Mouse (Mus musculus): Measurements from ENCODE around the gene Gse1.
"Not testable (repeated sequence)": the region's sequence is repeated elsewhere in the genome, so short reads cannot be mapped to it uniquely, and the experiment has no call there.

The Gse1 gene

DNA sequence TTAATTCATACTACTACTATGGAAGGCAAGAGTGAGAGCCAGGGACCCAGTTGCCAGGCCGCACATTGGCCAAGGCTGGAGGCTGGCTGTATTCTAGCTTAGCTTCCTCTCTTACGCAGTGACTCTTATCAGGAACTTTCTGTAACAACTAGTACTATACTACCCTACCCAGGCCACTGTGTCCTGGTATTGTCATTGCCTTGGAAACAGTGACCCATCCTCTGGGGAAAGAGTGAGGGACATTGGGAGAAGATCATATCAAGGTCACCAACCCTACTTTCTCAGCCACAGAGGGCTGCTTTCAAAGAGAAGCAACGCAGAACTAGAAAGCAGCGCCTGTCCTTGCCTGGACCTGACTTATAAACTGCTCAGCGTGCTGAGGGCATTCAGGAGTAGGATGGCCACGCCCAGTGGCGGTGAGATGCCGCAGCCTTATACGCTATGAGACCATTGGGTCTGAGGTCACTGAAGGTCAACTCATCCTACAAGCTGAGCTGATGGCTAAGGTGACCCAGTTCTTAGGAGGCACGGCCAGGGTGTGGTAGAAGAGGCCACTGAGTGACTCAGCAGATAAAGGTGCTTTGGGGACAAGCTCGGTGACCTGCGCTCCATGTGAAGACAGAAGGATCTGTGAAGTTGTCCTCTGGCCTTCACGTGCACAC lies 100.2 kb downstream of the Gse1 start:
- no peak for DNase-seq

DNA sequence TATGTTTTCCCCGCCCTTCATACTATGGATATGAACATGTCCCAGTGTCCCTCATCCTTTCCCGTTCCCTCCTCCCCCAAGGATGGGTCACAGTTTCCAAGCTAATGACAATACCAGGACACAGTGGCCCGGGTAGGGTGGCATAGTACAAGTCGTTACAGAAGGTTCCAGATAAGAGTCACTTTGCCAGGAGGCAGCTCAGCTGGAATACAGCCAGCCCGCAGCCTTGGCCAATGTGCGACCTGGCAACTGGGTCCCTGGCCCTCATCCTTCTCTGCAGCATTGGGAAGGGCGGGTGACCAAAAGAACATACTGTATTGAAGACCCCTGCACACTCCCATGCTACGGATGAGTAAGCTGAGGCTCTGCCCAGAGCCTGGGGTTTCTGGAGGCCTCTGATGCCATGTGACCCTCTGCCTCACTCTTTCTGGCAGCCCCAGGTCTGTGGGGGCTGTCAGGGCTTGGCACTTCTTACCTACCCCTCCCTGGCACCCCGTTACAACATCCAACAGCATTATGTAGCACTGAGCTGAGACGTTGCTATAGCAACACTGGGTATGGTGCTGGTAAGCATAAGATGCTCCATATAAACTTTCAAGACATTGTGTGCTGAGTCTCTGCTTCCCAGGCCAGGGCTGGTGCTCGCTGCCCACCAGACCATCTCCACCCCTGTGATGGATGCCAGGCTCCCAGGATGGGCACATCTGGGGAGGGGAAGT lies 100.9 kb downstream of the Gse1 start:
- DNase-seq: no peak

DNA sequence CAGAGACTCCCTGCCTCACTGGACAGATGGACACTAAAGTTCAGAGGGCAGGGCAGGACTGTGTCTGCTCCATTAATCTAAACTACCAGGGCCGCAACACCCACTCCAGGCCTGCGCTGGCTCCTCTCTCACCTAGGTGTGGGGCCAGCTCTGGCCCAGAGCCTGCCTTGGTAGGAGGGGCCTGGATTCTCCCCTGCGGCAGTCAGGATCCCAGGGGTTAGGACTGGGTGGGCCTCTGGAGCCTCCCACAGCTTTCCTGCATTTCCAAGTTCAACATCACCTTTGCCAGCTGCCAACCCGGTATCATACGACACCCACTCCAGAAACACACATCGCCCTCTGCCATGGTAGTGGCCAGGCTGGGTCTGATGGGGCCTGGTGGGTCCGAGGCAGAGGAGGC lies 102.8 kb downstream of the Gse1 start:
- DNase-seq: no peak

DNA sequence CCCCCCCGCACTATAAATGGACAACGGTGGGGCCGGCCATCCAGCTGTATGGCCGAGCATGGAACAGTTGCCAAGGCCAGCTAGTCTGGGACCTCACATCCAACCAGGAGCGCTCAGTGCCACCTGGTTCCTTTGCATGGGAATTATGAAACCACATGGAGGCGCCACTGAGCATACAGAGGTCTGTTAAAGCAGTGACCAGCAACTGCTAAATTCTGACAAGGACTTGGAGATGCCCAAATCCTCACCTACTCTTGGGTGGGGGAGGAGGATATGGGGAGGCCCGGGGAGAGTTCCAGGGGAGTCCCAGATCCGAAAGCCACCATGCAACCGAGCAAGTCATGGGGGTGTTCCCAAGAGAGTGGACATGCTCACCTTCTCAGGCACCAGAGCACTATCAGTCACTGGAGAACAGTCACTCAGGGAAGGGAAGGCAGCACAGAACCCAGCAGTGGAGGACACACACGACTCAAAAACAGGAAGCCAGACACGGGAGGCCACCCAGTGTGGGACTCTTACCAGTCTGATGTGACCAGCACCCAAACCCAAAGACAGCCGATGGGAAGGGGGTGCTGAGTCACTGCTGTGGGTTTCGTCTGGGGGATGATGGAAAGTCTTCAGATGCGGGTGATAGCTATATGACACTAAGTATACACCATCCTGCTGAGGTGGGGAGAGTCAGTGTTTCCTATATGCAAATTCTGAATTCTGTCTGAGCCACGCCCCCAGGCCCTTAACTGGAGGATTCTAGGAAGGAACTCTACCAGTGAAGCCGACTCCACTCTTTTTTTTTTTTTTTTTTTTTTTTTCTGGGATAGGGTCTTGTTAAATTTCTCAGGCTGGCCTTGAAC lies 104.3 kb downstream of the Gse1 start:
- DNase-seq: no peak

DNA sequence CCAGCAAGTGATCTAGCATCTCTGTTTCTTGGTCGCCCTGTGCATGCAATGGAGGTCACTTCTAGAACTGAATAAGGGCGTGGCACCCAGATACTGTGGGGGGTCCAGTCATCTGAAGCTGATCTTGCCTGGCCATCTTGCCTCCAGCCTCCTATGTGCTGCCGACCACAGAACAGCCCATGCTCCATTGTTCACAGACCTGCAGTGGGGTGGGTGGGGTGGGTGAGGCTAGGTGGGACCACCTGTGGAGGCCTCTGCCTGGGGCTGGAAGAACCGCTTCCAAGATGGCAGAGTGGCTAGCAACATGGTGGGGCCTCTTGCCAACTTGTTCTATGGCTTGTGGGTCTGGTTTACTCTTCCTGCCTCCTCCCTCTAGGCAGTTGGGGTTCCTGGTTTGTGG lies 105.4 kb downstream of the Gse1 start:
- DNase-seq: no peak

DNA sequence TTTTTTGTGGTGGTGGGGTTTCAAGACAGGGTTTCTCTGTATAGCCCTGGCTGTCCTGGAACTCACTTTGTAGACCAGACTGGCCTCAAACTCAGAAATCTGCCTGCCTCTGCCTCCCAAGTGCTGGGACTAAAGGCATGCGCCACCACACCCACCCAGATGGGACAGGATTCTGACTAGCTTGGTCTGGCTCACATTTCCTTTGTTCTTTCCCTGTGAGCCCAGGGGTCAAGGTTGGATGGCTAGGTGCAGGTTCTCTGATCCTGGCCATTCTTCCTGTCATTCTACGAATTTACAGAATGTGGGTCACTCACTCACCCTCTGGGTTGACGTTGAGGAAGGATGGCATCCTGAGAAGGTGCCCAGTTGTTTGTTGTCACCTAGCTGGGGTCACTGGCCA lies 106.0 kb downstream of the Gse1 start:
- DNase-seq: not testable (repeated sequence)

DNA sequence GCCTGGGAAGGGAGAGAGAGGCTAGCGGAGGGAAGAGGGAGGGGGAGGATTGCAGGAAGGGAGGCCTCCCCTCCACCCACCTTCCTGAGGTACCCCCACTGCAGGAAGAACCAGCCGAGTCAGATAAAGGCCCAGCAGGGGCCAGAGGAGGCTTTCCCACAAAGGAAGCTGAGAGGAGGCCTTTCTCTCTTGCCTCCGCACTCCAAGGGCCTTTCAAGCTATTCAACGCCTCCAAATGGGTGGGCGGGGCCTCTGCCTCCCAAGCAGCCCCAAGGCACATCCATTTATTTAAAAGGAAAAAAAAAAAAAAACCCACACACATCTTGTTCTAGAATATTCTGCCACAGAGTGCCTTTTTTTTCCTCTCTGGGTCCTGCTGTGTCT lies 106.6 kb downstream of the Gse1 start:
- peak in 1 of 2 experiments; percentile 19 for DNase-seq

DNA sequence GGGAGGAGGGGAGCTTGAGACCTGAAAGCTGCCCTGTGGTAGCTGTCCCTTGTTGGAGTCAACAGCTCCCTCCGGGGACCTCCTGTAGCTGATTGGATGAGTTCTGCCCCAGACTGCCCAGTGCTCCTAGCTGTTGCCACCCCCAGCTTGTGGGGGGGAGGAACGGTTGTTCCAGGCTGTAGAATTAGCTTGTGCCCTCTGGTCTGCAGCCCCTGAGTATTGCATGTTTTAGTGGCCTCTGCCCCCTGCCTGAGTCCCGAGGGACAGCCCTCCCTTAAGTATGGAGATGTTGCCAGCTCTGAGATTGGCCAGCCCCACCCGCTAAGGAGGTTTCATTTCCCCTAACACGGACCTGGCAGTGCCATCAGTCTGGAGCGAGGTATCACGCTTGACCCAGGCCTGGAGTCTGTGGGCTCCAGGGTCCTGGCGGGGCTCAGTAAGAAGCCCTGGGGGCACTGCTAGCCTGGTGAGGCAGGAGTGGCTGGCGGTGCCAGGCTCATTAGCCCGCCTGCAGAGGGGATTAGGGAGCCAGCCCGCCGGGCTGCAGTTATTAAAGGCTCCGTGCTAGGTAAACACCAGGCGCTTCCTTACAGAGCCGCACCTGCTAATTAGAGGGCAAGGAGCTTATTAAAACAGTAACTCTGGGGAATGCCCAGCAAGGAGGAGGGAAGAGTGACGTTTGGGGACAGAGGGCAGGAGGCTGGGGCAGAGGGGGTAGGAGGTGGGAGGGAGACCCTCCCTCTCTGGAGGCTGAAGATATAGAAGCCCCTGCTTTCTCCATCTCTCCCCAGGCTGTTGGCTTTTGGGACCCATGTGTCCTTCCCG lies 107.2 kb downstream of the Gse1 start:
- DNase-seq: peak; percentile 38 to 41

DNA sequence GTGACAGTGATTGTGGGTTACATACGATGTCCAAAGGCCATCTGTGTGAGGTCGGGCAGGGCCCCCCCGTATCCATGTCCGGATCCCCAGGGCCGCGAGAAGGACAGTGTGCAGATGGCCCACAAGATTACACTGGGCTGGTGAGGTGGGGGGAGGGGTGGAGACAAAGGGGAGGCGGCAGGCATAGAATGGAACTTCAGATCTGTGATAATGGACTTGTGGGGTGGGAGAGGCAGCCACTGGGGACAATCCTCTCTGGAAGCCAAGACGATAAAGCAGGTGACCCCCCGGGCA lies 107.8 kb downstream of the Gse1 start:
- peak in 1 of 2 experiments; percentile 21 for DNase-seq

DNA sequence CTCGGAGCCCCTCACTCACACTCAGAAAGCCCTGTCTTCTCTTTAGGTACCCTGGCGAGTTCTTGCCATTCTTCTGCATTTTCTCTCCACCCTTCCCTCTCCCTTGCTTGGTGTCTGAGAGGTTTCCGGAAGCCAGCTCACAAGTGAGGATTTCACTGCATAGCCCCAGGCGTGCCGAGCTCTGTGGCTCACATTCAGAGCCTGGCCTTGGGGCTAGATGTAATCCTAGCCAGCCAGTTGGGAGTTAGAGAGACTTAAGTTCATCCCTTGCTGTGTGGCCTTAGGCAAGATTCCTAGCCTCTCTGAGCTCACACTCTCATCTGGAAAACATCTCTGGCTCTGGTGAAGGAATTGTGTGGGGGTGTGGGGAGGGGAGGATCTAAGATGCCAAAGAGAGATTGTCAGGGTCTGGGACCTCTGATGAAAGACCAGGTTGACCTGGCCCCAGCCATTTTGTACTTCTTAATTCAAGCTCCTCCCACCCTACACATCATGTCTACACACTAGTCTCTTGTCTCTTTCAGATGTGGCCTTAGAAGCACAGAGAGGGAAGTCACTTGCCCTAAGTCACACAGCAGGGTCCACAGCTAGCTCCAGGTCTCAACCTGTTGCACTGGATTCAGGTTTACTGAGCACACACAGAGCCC lies 108.8 kb downstream of the Gse1 start:
- no peak for DNase-seq

DNA sequence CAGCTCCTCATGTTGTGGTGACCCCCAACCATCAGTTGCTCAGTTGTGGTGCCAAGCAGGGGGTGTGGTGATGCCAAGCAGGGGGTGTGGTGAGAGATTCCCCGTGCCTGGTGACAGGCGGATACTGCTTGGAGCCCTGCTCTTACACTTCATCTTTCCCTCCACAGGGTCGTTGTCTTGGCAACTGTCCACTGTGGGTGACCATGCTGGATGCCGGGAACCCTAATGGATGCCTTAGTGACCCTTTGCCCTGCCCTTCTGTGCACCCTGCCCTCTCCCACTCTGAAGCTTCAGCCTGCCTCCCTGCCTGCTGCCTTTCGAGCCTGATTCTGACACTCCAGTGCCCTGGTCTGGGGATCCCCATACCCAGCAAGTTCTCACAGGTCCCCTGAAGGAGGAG lies 109.4 kb downstream of the Gse1 start:
- no peak for DNase-seq

DNA sequence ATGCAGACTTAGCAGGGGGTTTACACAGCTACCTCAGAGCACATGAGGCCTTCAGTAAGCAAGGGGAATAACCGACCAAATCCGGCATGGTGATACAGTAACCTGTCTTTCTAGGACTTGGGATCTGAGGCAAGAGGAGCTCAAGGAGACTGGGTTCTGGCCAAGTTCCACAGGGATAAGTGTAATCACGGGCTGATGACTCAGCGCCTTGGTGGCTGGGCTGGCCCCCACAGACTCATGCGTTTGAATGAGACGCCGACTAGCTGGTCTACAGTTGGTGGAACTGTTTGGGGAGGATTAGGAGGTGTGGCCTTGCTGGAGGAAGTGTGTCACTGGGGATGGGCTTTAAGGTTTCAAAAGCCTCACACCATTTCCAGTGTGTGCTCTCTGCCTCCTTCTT lies 110.4 kb downstream of the Gse1 start:
- peak in 1 of 2 experiments; percentile 49 for DNase-seq

DNA sequence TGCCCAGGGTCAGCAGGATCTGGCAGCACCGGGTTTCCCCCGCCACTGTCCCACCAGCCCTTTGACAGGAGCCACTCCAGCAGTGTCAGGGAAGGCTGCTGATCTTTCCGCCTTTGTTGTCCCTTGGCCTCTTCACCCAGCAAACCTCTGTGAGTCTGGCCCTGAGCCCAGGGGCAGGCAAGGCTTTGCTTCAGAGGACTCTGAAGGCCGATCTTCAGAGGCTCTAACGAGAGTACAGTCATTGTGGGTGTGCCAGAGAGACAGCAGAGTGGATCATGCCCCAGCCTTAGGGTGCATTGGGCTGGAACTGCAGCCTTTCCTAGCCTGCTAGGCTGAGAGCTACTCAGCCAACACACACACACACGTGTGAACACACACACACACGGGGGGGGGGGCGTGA lies 111.5 kb downstream of the Gse1 start:
- DNase-seq: no peak

DNA sequence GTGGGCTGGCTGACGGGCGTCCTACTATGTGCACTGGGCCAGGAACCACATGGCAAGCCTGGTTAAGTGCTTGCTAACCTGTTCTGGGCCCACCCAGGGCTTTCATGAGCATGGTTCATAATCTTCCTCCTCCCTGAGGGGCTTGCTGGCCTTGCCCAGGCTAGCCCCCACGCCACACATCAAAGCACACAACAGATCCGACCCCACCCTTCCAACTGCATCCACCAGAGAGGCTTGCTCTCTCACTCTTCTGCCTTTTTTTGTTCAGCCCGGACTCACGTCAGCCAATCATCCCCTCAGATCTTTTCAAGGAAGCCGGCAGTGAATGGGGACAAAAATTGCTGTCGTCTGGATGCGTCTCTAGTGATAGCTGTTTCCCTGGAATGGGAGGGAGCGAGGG lies 112.9 kb downstream of the Gse1 start:
- DNase-seq: no peak

DNA sequence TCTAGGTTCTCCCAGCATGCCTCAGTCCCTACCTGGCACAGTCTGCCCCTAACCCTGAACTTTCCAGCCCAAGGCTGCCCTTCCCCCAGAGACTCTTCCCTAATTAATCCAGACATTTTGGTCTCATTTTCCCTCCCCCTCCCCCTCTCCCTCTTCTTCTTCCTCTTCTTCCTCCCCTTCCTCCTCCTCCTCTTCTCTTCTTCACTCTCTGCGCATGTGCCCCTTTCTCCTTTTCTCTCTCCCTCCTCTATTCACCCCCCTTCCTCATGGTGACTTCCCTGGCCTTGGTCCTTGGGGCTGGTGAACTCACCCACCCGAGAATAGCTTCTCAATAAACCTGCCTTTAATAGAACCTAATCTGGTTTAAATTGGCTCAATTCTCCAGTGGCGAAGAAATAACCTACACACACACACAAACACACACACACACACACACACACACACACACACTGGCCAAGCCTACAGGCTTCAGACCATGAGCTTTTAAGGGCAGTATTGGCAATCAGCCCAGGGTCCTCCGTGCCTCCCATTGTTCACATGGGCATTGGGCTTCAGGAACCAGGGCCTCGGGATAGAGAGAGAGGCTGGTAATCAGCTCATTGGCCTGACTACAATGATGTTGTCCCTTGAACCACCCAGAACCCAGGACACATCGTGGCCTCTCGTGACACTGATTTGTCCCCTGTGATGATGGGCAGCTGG lies 114.7 kb downstream of the Gse1 start:
- no peak for DNase-seq

DNA sequence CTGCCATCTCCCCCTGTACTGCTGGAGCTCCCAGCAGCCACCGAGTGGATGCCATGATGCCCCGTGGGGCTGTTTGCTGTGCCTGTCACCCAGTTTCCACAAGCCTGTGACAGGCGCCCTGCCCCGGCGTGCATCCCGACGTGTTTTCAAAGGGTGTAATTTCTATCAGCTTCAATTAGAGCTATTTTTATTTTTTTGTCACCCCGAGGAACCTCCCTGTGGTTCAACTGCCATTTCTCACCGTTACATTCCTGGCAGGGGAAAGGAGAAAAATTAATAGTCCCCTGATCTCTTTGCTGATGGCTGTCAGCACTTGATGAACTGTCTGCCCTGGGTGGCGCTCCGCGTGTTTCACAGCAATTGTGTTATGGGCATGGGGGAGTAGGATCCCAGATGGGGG lies 115.3 kb downstream of the Gse1 start:
- no peak for DNase-seq

DNA sequence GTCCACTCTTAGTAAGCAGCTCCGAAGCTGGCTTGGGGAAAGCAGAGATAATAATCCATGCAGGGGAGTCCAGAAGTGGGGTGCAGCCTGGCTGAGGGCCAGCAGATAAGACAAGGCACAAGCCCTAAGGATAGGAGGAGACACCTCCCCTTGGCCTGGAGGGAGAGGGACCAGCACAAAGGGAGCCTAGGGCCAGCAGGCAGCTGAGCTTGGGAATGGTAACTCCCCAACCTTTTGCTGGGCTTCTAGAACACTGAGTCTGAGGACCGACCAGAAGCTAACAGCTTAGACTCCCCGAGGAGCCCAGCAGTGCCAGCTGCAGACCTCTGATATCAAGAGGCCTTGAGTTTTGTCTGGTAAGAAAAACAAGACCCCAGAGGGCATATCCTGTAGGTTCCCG lies 115.9 kb downstream of the Gse1 start:
- no peak for DNase-seq

DNA sequence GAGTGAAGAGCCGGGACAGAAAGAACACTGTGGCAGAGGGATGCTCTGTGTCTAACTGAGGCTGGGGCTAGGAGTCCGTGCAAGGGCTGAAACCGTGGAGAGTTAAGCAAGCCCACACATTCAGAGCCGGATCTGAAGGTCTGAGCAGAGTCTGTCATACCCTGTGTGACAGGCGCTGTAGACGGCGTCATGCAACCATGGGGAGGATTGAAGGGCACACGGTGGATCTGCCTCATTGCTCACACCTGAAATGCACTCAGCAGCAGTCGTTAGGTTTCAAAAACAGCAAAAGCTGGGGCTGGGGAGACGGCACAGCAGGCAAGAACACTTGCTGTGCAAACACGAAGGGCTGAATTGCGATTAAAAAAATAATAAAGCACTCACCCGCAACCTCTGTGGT lies 116.3 kb downstream of the Gse1 start:
- no peak for DNase-seq

DNA sequence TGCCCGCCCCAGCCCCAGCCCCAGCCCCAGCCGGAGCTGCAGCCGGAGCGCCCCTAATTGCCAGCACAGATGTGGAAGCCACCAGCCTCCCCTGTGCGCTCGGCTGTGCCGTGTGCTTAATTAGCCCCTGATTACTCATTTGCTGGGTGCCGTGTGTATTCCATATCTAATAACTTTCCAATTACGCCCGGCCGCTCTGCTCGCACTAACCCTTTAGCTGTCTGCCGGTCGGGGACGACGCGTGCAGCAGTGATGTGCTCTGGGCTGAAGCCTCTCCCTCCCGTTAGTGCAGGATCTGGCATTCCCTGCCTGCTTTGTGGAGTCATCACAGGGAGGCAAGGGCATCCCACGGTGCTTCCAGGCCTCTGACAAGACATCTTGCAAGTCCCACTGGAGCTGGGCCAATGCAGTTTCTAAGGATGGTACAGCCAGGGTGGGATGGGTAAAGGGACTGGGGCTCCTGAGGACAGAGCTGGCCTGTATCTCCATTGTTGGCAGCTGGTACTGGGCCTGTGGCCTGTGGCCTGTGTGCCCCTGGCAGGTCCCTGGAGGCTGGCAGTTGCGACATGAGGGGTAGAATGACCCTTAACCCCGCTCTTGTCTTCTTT lies 119.6 kb downstream of the Gse1 start:
- no peak for DNase-seq

DNA sequence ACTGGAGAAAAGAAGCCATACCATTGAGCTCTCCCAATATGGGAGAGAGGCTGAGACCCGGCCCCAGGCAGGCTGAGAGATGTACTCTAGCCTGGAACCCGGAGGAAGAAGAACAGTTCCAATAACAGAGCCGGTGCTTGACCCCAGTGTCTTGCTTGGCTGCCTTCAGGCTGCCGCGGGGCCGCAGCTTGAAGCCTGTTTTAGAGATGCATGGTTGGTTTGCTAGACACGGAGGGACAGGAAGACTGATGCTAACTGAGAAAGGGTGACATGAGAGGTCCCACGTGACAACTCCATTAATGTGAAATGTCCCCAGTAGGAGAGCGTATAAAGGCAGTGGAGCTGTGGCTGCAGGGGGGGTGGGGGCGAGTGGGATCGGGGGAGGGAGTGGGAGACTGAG lies 120.7 kb downstream of the Gse1 start:
- no peak for DNase-seq

DNA sequence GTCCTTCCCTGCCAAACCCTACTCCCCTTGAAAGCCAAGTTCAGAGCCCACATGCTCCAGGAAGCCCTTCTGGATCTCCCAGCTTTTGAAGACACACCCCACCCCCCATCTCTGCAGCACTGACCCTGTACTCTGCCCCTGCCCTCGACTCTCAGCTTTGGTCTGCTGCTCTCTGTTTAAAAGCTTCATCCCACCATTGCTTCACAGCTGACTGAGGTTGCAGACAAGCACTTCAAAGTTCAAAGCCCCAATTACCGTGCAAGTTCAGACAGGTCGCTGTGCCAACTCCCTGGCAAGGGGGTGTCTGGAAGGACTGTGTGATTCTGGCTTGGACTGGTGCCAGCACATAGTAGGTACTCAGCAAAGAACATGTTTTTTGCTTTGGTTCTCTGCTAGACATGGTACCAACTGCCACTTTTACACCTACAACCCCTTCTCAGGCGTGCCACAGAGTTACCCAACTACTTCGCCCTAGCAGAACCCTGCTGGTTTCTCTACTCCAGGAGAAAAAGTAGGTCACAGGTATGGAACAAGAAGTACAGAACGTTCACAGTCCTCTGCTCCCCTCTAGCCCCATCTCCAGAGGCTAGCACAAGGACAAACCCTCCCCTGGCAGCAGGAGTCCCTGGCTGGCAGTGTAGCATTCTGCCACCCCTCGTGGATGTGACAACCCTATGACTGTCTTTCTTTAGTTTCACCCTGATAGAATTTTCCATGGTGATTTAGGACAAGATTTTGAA lies 123.2 kb downstream of the Gse1 start:
- no peak for DNase-seq
